Mouse (Mus musculus) cerebellum, postnatal 4 days (tissue): ENCODE measurements at regions not wholly inside any gene's neighbourhood (a gene's known extent, or its start where the extent isn't known, plus 50 kb on each side); places are given as distances from the start of the nearest gene placed in this dataset.

Experiments
- DNase-seq, 2 experiments: peaks; one replicate each; pipeline ENCODE4 v3.0.0; 2022; ENCODE audit warnings: low spot score in 2 of 2, mixed read lengths in 1 of 2

DNA sequence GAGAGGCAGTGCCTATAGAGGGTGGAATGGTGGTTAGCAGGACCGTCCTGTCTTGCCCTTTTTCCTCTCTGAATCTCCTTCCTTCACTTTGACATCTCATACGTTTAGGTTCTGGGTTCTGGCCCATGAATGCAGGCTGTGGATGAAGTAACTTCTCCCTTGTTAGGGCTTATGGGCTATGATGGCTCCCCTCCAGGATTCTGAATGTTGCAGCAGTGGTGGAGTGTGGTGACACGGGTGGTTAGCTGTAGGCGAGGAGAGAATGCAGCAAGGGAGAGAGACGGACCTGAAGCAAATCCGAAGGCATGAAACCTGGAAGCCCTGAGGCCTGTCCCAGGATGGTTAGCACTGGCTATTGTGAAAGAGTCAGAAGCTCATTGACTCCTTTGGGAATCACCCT is 204.4 kb upstream of the Gm5148 start:
- DNase-seq: no peak

DNA sequence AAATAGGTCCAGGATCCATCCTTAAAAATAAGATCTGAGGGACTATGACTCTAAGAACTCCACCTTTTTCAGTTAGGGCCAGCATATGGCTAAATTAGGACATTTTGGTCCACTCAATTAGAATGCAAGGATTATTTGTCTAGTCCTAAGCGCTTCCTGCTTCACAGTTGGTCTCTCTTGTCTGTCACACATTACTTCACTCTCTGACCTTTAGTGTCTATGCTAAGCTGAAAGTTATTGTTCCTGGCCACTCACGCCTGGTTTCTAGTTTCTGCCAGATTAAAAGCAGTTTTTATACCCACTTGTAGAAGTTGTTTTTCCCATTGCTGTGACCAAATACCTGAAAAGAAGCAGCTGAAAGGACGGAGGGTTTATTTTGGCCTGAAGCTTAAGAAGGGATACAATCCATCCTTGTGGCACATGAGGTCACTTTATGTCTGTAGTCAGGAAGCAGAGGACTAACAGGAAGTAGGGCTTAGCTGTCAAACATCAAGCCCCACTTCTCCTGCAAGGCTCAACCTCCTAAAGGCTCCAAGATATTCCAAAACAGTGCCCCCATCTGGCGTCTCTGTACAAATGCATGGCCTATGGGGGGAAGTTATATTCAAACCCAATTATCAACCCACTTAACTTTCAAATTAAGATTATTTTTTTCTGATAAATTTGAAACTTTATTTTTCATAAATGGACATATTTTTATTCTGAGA is 195.3 kb upstream of the Gm5148 start:
- DNase-seq: no peak

DNA sequence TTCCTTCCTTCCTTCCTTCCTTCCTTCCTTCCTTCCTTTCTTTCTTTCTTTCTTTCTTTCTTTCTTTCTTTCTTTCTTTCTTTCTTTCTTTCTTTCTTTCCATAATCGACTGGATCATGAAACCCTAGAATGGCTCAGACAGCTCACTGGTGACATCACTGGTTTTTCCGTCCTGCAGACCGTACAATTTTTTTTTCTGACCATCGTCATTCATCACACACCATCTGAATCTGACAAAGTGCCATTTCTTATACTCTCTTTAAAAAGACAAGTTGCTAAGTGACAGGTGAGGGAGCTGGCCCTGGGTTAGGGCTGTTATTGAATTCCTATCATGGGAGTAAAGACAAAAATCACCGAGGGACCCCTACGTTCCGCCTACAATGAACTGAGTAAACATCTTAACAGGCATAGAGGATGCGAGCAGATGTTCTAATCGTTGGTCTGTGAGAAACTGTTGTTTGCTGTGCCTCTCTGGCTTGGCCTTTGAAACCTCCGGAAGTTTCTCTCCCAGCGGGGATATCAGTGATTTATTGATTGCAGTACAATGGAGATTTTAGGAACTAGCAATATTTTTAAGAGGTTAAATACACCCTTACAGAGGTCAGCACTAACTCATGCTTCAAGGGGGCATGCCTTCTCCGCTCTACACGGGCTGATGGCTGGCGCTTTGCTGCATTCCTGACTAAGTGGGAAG is 192.6 kb upstream of the Gm5148 start:
- DNase-seq: no peak

DNA sequence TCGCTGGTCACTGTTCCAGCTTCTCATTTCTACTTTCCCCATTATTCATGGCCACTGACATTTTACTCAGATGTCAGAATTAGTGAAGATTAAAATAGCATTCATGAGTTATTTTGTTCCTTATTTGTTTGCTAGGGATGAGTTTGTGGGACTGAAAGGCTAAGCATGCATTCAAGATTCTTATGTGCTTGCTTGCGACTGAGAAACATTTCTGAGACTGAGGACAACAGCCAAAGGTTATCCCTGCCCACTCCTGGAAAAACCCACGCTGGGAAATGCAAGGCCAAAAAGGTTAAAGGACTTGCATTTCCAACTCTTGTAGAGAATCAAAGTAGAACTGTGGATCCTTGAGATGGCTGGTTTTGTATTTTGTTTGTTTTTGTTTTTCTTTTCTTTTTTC is 192.0 kb upstream of the Gm5148 start:
- DNase-seq: no peak

DNA sequence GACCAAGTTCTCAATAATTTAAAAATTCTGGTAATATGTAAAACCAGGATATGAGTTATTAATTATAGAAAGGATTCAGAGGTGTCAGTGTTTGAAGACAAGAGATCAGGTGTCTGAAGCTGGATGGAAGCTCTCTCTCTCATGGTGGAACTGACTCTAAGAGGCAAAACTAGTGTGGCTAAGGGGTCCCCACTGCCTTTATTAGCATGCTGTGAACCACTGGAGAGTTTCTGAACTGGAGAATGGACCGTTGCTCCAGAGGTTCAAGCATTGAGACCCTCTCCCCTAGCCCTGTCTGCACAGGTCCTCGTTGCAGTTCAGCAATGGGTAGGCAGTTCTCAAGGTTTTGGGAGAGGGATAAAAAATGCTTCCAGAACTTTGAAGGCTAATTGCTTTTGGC is 191.4 kb upstream of the Gm5148 start:
- no peak for DNase-seq

DNA sequence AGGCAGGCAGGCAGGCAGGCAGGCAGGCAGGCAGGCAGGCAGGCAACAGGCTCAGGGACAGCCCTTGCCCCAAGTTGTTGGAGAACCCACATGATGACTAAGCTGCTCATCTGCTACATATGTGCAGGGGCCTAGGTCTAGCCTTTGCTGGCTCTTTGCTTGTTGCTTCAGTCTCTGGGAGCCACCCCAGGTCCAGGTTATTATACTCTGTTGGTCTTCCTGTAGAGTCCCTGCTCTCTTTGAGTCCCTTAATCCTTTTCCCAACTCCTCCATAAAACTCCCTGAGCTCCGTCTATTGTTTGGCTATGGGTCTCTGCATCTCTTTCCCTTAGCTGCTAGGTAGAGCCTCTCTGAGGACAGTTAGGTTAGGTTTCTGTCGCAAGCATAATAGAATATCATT is 189.8 kb upstream of the Gm5148 start:
- DNase-seq: no peak

DNA sequence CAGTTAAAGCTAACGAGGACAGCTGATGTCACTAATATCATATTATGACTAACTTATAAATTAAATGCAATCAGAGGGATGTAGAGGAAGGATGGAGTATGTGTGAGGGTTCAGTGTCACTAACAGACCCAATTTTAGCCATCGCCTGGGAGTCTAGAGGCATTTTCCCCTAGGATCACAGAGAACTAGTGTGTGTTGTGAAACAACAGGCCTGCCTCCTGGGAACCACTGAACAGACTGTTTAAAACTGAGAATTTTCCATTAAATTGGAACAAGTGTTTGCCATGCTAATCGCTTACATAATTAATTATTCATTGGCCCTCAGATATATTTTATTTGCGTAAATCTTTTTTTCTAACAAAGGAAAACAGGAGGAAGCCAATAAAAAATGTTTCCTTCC is 185.5 kb upstream of the Gm5148 start:
- DNase-seq: no peak

DNA sequence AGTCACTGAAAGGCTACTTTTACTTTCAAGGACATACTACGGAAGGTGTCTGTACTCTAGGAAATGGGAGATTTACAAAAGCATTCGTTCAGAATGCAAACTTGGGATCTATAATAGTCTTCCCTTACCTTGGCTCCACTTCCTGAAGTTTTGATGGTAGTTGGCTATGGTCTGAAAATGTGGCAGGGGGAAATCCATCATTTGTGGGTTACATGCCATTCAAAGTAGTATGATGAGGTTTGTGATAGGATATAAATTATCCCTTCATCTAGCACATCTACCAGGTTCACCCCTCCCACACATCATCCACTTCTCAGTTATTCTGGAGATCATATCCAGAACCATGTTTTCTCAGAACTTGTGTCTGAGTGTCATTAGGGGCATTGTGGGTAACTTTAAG is 184.7 kb upstream of the Gm5148 start:
- DNase-seq: no peak

DNA sequence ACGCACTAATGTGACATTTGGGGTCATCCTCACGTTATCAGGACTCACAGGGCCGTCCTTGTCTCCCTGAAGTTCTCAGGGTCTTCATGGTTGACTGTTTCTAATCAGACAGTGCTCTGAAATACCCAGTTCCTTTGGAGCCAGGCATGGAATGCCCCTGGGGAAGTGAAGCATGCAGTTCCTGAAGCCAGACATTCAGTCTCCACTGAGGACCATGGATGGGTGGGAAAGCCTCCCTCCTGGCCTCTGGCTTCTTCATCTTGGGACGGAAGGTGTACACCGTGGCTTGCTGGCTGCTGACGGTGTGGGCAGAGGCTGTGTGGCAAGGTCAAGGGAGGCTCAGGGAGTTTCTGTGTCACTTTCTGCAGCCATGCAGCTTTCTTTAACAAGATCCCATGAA is 184.2 kb upstream of the Gm5148 start:
- no peak for DNase-seq

DNA sequence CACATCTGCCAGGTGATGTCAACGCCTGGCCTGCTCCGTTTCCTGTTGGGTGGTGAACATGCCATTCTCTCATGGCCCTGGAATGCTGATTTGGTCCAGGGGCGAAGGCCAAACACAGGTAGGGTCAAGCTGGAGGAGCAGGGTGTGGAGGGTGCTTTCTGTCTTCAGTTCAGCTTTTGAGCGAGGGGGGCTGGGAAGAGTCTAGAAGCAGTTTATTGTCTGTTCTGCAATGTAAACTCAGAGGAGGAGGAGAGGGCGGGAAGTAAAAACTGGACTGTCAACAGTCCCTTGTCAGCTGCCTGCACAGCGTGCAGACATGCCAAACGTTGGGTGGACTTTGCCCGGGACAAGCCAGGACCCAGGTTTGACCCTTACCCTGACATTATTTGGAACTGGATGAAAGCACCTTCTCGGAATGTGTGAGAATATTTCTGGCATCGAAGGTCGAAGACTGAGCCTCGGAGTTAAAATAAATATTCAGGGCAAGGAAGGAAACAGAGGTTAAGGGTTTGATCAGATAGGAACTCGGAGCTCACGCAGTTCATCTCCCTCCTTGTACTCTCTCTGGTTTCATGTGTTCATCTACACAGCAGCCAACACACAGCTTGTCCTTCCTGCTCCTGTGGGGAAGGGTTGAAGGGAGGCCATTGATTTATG is 183.3 kb upstream of the Gm5148 start:
- no peak for DNase-seq

DNA sequence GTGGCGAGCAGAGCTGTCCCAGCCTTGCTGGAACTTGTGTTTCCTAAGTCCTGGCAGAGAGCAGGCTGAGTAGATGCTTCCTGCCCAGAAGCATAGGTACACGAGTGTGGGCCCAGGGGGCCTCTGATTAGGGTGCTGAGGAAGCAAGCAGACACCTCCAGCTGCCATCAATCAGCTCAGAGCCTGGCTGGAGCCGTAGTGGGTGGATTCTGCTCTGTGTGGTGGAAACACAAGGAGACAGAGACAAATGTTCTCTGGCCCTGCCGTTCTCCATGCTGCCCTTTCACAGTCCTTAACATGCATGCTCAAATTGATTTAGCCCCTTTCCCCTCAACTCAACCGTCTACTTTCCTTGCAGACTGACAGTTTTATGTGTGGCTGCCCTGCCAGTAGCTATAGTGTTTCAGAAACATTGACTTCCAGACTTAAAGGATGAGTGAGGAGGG is 182.5 kb upstream of the Gm5148 start:
- no peak for DNase-seq

DNA sequence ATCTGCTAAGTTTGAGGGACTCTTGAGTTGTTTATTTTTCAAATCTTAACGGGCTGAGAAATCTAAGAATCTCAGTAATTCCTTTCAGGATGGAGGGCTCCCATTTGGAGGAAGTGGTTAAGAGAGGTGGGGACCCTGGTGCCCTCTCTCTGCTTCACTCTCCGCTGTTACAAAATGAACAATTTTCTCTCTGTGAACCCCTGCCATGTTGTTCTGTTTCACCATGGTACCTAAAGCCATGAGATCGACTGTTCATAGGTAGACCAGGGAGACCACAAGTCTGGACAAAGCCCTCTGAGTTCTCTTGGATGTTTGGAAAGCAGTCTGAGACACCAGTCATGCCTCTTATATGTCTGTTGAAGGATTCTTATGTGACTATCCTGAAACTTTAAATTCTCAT is 179.9 kb upstream of the Gm5148 start:
- DNase-seq: no peak

DNA sequence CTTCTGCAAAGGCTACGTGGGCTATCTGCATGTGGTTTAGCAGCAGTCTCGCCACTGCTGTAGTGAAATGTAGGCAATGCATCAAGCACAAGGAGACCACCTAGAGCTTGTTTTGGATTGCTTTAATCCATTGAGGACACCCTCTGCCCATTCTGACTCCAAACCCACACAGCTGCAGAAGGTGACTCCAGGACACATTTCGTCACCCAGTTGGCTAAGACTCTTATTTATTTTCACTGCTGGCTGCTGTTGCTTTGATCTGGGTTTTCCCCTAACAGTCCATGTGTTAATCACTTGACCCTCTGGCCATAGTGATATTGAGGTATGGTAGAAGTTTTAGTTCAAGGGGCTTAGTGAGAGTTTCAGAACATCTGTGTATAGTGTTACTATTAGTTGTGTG is 179.2 kb upstream of the Gm5148 start:
- no peak for DNase-seq

DNA sequence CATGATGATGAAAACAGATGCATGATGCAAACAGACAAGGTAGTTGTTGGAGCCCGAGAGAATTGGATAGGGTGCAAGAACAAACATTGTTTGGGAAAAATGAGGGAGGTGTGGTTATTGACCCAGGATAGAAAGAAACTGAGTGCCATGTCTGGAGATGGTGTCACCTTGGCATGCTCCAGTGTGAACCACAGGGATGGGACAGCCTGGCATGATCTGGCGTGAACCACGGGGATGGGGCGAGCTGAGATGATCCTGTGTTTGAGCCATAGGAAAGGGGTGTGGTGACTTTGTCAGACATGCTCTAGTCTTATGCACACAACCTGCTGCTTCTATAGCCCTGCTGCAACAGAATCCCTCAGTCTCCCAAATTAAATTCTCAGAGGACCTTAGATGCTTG is 178.7 kb upstream of the Gm5148 start:
- DNase-seq: no peak

DNA sequence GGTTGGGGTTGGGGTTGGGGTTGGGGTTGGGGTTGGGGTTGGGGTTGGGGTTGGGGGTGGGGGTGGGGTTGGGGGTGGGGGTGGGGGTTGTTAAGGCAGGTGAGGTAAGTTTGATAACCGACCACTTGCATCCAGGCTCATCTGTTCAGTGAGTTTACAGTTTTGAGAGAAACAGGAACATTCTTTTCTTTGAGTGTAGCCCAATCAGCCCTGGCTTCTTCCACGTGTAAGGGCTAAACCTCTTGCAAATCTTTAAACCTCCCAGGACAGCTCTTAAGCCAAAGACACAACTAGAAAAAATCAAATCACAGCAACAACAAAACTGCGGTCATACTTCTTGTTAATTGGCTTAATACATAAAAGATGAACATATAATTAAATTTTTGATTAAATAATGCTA is 173.1 kb upstream of the Gm5148 start:
- DNase-seq: no peak

DNA sequence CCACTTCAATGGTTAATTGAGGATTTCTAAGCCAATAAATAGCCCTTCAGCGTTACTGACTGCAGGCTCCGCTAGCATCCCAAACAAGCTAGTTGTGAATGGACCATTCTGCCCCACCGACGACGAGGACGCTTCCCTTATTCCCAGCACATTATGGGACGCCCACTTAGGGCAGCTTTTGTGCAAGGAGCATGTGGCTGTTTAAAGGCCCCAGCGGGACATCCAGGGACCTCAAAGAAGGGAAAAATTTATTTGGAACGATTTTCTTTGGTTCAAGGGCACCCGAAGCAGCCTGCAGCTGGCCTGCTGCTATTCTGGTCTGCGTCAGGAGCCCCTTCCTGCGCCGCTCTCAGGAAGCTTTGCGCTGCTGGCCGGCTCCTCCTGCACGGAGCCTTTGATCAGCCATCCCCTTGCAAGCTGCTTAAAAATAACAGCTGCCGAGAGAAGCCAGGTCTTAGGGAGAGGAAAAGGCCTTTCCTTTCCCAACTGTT is 172.6 kb upstream of the Gm5148 start:
- peak in 1 of 2 experiments; percentile 20 for DNase-seq

DNA sequence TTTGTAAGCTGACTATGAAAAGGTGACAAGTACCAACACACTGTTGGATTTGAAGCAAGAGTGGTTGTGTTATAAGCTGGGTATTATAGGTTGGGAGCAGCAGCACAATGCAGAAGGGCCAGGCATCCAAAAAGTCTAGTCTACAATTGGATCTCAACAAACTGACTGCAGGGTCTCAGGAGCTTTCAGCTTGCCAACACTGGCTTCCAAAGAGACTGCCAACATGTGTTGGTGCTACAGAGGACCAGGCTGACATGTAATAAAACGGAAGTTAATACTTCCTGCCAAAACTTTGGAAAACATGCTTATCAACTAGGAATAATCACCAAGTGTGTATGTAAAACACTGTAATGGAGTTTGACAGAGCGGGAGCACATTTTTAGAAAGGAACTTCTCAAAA is 170.3 kb upstream of the Gm5148 start:
- no peak for DNase-seq

DNA sequence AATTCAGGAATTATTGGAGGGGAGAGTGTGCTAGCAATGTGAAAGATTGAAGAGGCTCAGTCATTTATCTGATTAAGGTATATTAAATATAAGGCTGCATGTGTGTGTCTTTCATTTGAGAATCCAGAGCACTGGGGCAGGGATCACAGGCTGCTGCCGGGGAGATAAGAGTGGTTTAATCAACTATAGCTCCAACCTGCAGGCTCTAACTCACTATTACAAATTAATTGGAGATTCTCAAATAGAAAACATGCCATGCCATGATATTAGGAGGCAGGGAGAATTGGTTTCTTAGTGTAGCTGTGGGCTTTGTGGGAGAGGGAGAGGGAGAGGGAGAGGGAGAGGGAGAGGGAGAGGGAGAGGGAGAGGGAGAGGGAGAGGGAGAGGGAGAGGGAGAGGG is 165.9 kb upstream of the Gm5148 start:
- DNase-seq: no peak

DNA sequence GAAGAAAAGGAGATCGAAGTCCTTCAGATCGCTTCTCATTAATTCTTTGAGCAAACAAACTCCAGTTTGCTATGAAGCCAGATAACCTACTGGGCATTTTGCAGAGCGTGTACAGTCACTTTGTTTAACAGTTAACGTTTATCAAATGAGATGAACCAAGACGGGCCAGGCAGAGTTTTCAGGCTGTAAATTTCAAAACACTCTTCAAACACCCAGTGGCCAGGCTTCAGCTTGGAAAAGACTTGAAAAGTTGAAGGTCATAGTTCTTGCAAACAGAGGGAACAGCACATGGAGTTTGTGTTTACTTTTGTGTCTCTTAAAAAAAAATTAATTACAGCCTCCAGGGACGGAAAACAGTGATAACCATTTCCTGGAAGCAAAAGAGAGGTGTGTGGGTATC is 164.2 kb upstream of the Gm5148 start:
- no peak for DNase-seq

DNA sequence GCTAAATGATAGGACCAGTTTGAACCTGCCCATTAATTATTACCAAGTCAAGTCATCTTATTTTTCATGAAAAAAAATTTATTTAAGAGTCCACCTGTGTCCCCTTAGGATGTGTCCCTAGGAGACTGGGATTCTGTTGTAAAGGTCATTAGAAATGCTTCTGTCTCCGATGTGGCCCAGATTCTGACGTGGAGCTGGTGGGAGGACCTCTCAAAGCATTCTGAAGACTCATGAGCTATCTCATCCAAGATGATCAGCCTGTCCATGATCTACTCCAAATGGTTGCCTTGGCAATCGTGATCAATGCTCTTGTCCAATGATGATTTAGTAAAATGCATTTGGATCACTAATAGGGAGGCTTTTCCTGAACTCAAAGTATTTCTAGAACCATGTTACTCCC is 163.4 kb upstream of the Gm5148 start:
- DNase-seq: no peak

DNA sequence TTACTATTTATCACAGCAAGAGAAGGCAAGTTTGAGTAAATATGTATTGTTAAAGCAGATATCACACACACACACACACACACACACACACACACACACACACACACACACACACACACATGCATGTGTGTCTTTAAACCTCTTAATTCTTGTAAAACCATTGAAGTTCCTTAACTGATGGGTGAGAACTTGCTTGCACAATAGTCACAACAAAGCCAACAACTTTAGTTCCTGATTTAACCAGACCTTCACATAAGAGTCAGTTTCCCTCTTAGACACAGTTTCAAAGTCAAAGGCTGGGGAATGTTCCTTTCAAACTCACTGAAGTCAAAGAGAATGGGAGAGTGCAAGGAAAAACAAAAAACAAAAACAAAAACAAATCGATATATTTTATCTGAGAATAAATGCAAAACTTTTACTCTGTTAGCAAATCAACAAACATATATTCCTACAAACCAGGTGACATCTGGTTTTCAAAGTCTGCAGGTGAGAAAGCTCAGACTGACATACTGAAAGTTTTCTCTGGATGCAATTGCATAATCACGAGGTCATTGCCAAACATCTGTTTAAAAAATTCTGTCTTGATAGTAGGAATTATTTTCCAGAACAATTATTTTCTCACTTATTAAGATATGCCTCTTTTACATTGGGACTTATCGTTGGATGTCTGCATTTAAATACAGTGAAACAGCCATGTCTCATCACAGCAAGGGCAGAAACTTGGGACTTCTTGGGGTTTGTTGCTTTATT is 162.6 kb upstream of the Gm5148 start:
- no peak for DNase-seq

DNA sequence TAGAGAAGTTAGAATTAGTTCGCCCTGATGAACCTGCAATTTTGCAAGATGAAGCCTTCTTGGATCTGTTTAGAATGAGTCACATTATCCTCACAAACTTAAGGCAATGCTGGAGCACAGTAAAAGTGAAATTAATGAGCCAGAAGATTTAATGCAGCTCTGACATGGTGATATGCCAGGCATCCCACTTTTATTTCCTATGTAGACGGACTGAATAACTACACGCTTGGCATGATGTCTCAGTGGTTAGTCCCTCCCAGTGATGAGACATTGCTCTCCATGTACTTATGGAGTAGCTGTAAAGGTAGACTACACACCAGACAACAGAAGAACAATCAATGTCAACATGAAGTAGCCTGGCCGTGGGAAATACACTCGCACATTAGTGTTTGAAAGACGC is 161.5 kb upstream of the Gm5148 start:
- no peak for DNase-seq
